Mouse (Mus musculus): ENCODE data around the gene AU040320. TPM values are rescaled to one million over a fixed set of nuclear protein-coding genes. Genes with fewer than 3 reads are reported as not detected.

Gene AU040320
- polyA plus RNA-seq, 2 experiments, result 5.9 to 7.5 TPM

DNA sequence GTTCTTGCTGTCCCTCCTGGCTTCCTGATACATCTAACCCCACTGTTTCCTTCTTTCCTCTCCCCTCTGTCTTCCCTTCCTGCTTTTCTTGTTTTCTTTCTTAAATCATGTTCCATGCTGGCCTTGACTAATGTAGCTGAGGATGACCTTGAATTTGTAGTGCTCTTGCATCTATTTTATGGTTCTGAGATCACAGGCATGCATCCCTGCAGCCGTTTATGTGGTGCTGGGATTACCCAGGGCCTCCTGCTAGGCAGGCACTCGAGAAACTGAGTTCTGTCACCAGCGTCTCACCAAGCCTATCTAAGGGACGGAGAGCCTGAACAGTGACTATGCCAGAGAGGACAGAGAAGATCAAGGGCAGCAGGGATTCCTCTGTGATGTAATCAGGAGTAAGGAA is 52.4 kb downstream of the AU040320 start:
- H3K4me1 ChIP-seq (replicated peaks; ENCODE audit: control insufficient read depth in 2 of 2, insufficient read depth in 2 of 2, low read length in 1 of 2), result peaks cover 24 to 29% of the 10 kb centered on the region in 2 experiments
- H3K27me3 ChIP-seq (ENCODE audit: control insufficient read depth, insufficient read depth, low read length), result no peaks in the 10 kb centered on the region
- no peak overlapping the region for H3K4me3 ChIP-seq (ENCODE audit: insufficient read depth in 1 of 2, low read depth in 2 of 2, low read length in 2 of 2)
- no peak for TF ChIP-seq EP300 (IDR thresholded peaks at IDR 0.05; ENCODE audit: low read depth)
- no peak for TF ChIP-seq CTCF (IDR thresholded peaks at IDR 0.05; ENCODE audit: low read depth)
- H3K9me3 ChIP-seq (ENCODE audit: control insufficient read depth, low read length), result no peaks in the 10 kb centered on the region
- 70% methylated on average over 4 of the region's 4 CpGs for WGBS (ENCODE audit: insufficient replicate concordance)
- H3K9ac ChIP-seq (replicated peaks), result no peak overlapping the region
- H3K4me2 ChIP-seq (ENCODE audit: low read depth), result no peak overlapping the region
- H3K36me3 ChIP-seq (replicated peaks; ENCODE audit: control insufficient read depth, insufficient read depth, low read depth), result no peaks in the 10 kb centered on the region; the same call in 1 of the 2 replicates
- no peak overlapping the region for H3K27ac ChIP-seq
- no peak for DNase-seq (ENCODE audit: low read depth in 3 of 3, low spot score in 3 of 3)
- no peak for ATAC-seq (ENCODE audit: insufficient read depth)

GRCm38 (mm10) chr4:126806692-126807427 is 53.5 kb downstream of the AU040320 start:
- TF ChIP-seq EP300 (IDR thresholded peaks at IDR 0.05; ENCODE audit: low read depth) (0 out of 2 replicates have a peak, but pooled peaks have one; percentile 15), CTCF (IDR thresholded peaks at IDR 0.05; ENCODE audit: low read depth) (no peak)
- Histone ChIP-seq H3K4me1 (replicated peaks; ENCODE audit: control insufficient read depth in 2 of 2, insufficient read depth in 2 of 2, low read length in 1 of 2) (peaks cover 24 to 29% of the 10 kb centered on the region in 2 experiments), H3K9me3 (ENCODE audit: control insufficient read depth, low read length) (no peaks in the 10 kb centered on the region), H3K9ac (replicated peaks) (no peak overlapping the region; the same call in 1 of the 2 replicates), H3K27me3 (ENCODE audit: control insufficient read depth, insufficient read depth, low read length) (no peaks in the 10 kb centered on the region), H3K36me3 (replicated peaks; ENCODE audit: control insufficient read depth, insufficient read depth, low read depth) (no peaks in the 10 kb centered on the region; the same call in 1 of the 2 replicates), H3K27ac (no peak overlapping the region; the same call in 1 of the 2 replicates), H3K4me2 (ENCODE audit: low read depth) (peak overlapping the region; percentile 0; the same call in 1 of the 2 replicates), H3K4me3 (ENCODE audit: insufficient read depth in 1 of 2, low read depth in 2 of 2, low read length in 2 of 2) (no peak overlapping the region)
- ATAC-seq (ENCODE audit: insufficient read depth) (peak; percentile 78), DNase-seq (ENCODE audit: low read depth in 3 of 3, low spot score in 3 of 3) (peak in 1 of 3 experiments; percentile 9)
- 19% methylated on average over 7 of the region's 7 CpGs for WGBS (ENCODE audit: insufficient replicate concordance)

GRCm38 (mm10) chr4:126810566-126810965 is 57.2 kb downstream of the AU040320 start:
- H3K9ac ChIP-seq (replicated peaks), result no peak overlapping the region
- TF ChIP-seq CTCF (IDR thresholded peaks at IDR 0.05; ENCODE audit: low read depth), result no peak
- no peak for TF ChIP-seq EP300 (IDR thresholded peaks at IDR 0.05; ENCODE audit: low read depth)
- H3K4me3 ChIP-seq (ENCODE audit: insufficient read depth in 1 of 2, low read depth in 2 of 2, low read length in 2 of 2), result no peak overlapping the region
- H3K27ac ChIP-seq, result no peak overlapping the region
- H3K9me3 ChIP-seq (ENCODE audit: control insufficient read depth, low read length), result no peaks in the 10 kb centered on the region
- ATAC-seq (ENCODE audit: insufficient read depth) (no peak), DNase-seq (ENCODE audit: low read depth in 3 of 3, low spot score in 3 of 3) (no peak)
- WGBS (ENCODE audit: insufficient replicate concordance), result 63% methylated on average over 3 of the region's 3 CpGs
- H3K4me1 ChIP-seq (replicated peaks; ENCODE audit: control insufficient read depth in 2 of 2, insufficient read depth in 2 of 2, low read length in 1 of 2), result peaks cover 7 to 10% of the 10 kb centered on the region in 2 experiments; a peak in 3 of 4 replicates
- H3K27me3 ChIP-seq (ENCODE audit: control insufficient read depth, insufficient read depth, low read length), result no peaks in the 10 kb centered on the region
- H3K4me2 ChIP-seq (ENCODE audit: low read depth), result no peak overlapping the region
- H3K36me3 ChIP-seq (replicated peaks; ENCODE audit: control insufficient read depth, insufficient read depth, low read depth), result no peaks in the 10 kb centered on the region; the same call in 1 of the 2 replicates

- Histone ChIP-seq H3K9me3 (ENCODE audit: control insufficient read depth, low read length) (no peaks in the 10 kb centered on the region), H3K4me2 (ENCODE audit: low read depth) (no peak overlapping the region), H3K4me3 (ENCODE audit: insufficient read depth in 1 of 2, low read depth in 2 of 2, low read length in 2 of 2) (no peak overlapping the region), H3K9ac (replicated peaks) (no peak overlapping the region), H3K27ac (no peak overlapping the region), H3K4me1 (replicated peaks; ENCODE audit: control insufficient read depth in 2 of 2, insufficient read depth in 2 of 2, low read length in 1 of 2) (no peaks in the 10 kb centered on the region), H3K36me3 (replicated peaks; ENCODE audit: control insufficient read depth, insufficient read depth, low read depth) (no peaks in the 10 kb centered on the region), H3K27me3 (ENCODE audit: control insufficient read depth, insufficient read depth, low read length) (no peaks in the 10 kb centered on the region)
- ATAC-seq (ENCODE audit: insufficient read depth), result no peak
- TF ChIP-seq CTCF (IDR thresholded peaks at IDR 0.05; ENCODE audit: low read depth) (no peak), EP300 (IDR thresholded peaks at IDR 0.05; ENCODE audit: low read depth) (no peak)
- 64% methylated on average over 5 of the region's 5 CpGs for WGBS (ENCODE audit: insufficient replicate concordance)
- DNase-seq (ENCODE audit: low read depth in 3 of 3, low spot score in 3 of 3), result no peak
Measured at GRCm38 (mm10) chr4:126813212-126813611, 59.9 kb downstream of the AU040320 start.

DNA sequence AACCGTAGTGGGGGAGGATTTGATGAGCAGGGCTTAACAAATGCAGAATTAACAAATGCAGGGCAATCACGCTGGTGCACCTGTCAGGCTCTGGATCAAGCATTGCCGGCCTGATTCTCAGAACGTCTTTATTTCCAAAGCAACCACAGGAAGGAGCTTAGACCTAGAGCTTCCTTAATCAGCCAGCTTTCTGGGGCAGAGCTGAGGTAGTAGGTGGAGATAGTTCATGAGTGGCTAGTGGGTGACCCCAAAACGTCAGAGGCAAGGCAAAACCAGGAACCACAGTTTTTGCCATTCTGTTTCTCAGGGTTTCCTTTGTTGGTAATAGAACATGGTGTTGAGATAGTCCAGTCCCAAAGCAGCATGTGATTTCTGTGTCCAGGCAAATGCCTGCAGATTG is 61.5 kb downstream of the AU040320 start:
- Histone ChIP-seq H3K9ac (replicated peaks) (no peak overlapping the region), H3K4me3 (ENCODE audit: insufficient read depth in 1 of 2, low read depth in 2 of 2, low read length in 2 of 2) (no peak overlapping the region), H3K27me3 (ENCODE audit: control insufficient read depth, insufficient read depth, low read length) (no peaks in the 10 kb centered on the region), H3K9me3 (ENCODE audit: control insufficient read depth, low read length) (no peaks in the 10 kb centered on the region), H3K36me3 (replicated peaks; ENCODE audit: control insufficient read depth, insufficient read depth, low read depth) (no peaks in the 10 kb centered on the region), H3K4me2 (ENCODE audit: low read depth) (no peak overlapping the region), H3K27ac (no peak overlapping the region), H3K4me1 (replicated peaks; ENCODE audit: control insufficient read depth in 2 of 2, insufficient read depth in 2 of 2, low read length in 1 of 2) (no peaks in the 10 kb centered on the region)
- 44% methylated on average over 5 of the region's 5 CpGs for WGBS (ENCODE audit: insufficient replicate concordance)
- ATAC-seq (ENCODE audit: insufficient read depth) (no peak), DNase-seq (ENCODE audit: low read depth in 3 of 3, low spot score in 3 of 3) (no peak)
- no peak for TF ChIP-seq CTCF (IDR thresholded peaks at IDR 0.05; ENCODE audit: low read depth)
- TF ChIP-seq EP300 (IDR thresholded peaks at IDR 0.05; ENCODE audit: low read depth), result no peak

Data from liver, embryonic 14.5 days (tissue).